Mouse (Mus musculus): ENCODE data around the gene Aqp2. TPM values are rescaled to one million over a fixed set of nuclear protein-coding genes. Genes with fewer than 3 reads are reported as not detected.

The Aqp2 gene
- not detected in 2 replicates for polyA plus RNA-seq (2012; rRNA removed)

GRCm38 (mm10) chr15:99578802-99579485 lies at the start of gene Aqp2:
Aqp2 (plus strand) TSS chr15:99579055.

GRCm38 (mm10) chr15:99590429-99591084 lies 11.7 kb downstream of the Aqp2 start, which contains the start of gene Aqp5:
Aqp5 (plus strand) TSS chr15:99590782.

GRCm38 (mm10) chr15:99600986-99601822 lies 22.3 kb downstream of the Aqp2 start, which contains the start of gene Aqp6:
Aqp6 (plus strand) TSS chr15:99601400.

Other genes starting within 250 kb of the Aqp2 start
- 32.4 and 37.7 TPM in 2 replicates for gene Fmnl3, start 208.6 kb upstream of the Aqp2 start, polyA plus RNA-seq (2012; rRNA removed)
- gene Tmbim6, start 186.2 kb upstream of the Aqp2 start, polyA plus RNA-seq (2012; rRNA removed) = 132 and 154 TPM in 2 replicates
- gene Nckap5l, start 121.3 kb upstream of the Aqp2 start, polyA plus RNA-seq (2012; rRNA removed) = 18.4 and 28.9 TPM in 2 replicates
- gene Bcdin3d, start 104.3 kb upstream of the Aqp2 start, polyA plus RNA-seq (2012; rRNA removed) = 12.3 and 14.4 TPM in 2 replicates
- 0.23 and 0.47 TPM in 2 replicates for gene Faim2, start 50.9 kb upstream of the Aqp2 start, polyA plus RNA-seq (2012; rRNA removed)
- gene Aqp5, start 11.7 kb downstream of the Aqp2 start, polyA plus RNA-seq (2012; rRNA removed) = 0.32 and 0.52 TPM in 2 replicates
- gene Aqp6, start 22.3 kb downstream of the Aqp2 start, polyA plus RNA-seq (2012; rRNA removed) = 0.62 and 0.76 TPM in 2 replicates
- 157 and 204 TPM in 2 replicates for gene Racgap1, start 72.6 kb downstream of the Aqp2 start, polyA plus RNA-seq (2012; rRNA removed)
- gene Asic1, start 91.3 kb downstream of the Aqp2 start, polyA plus RNA-seq (2012; rRNA removed) = 21.5 and 24.9 TPM in 2 replicates
- gene Smarcd1, start 123.1 kb downstream of the Aqp2 start, polyA plus RNA-seq (2012; rRNA removed) = 133 and 136 TPM in 2 replicates
- gene Gm17349, start 126.4 kb downstream of the Aqp2 start, polyA plus RNA-seq (2012; rRNA removed) = not detected in 2 replicates
- 2.7 and 5.2 TPM in 2 replicates for gene Gpd1, start 138.5 kb downstream of the Aqp2 start, polyA plus RNA-seq (2012; rRNA removed)
- 115 and 116 TPM in 2 replicates for gene Cox14, start 146.6 kb downstream of the Aqp2 start, polyA plus RNA-seq (2012; rRNA removed)
- gene Cers5, start 193.8 kb downstream of the Aqp2 start, polyA plus RNA-seq (2012; rRNA removed) = 51.7 and 60.5 TPM in 2 replicates